In genomic region chr6:30747631-30748357, GRCm38 (mm10) we compare ENCODE assay signal across 20 mouse cellular contexts.
"Had no signal": no experiment of that assay in that cellular context is flagged by ENCODE, and none has a peak within 500 bp of the region (broad histone marks: within the 10 kb centered on the region; RNA-seq: fewer than 3 reads in every experiment).

No protein-coding gene starts in this region.

- H3K27me3 ChIP-seq: lung, embryonic 15.5 days; midbrain, embryonic 12.5 days; neural tube, embryonic 13.5 days; neural tube, embryonic 15.5 days had no signal

- H3K27ac ChIP-seq: lung, embryonic 15.5 days; midbrain, embryonic 10.5 days; midbrain, embryonic 12.5 days; neural tube, embryonic 13.5 days; neural tube, embryonic 15.5 days had no signal

- H3K4me2 ChIP-seq: lung, embryonic 15.5 days; midbrain, embryonic 12.5 days; neural tube, embryonic 13.5 days; neural tube, embryonic 15.5 days had no signal

- ATAC-seq: lung, postnatal 0 days; midbrain, embryonic 16.5 days had no signal

- H3K9ac ChIP-seq: lung, embryonic 15.5 days; midbrain, embryonic 12.5 days; neural tube, embryonic 13.5 days; neural tube, embryonic 15.5 days had no signal

- H3K4me1 ChIP-seq: midbrain, embryonic 12.5 days; neural tube, embryonic 13.5 days; neural tube, embryonic 15.5 days had no signal

- H3K9me3 ChIP-seq: lung, embryonic 15.5 days; midbrain, embryonic 10.5 days; midbrain, embryonic 12.5 days; neural tube, embryonic 13.5 days; neural tube, embryonic 15.5 days had no signal

- DNase-seq: lung, adult 18-20 months; lung, postnatal 14 days; lung, postnatal 36 days; midbrain, embryonic 14.5 days; retina, postnatal 1 day; right cerebral cortex, adult 18-20 months; right cerebral cortex, postnatal 25 days; right cerebral cortex, postnatal 4 days; spleen, adult 18-20 months; thymus, adult 18-20 months; thymus, postnatal 14 days; thymus, postnatal 36 days had no signal

- H3K4me3 ChIP-seq: lung, embryonic 15.5 days; midbrain, embryonic 10.5 days; midbrain, embryonic 12.5 days; myocyte; neural tube, embryonic 13.5 days; neural tube, embryonic 15.5 days had no signal
